Mouse (Mus musculus): ENCODE measurements around the gene Ppp5c. TPM values are rescaled to one million over a fixed set of nuclear protein-coding genes. Genes with fewer than 3 reads are reported as not detected.

The Ppp5c gene
- total and polyA plus RNA-seq, 3 experiments: 50.2 to 112 (median 94.1) TPM

DNA sequence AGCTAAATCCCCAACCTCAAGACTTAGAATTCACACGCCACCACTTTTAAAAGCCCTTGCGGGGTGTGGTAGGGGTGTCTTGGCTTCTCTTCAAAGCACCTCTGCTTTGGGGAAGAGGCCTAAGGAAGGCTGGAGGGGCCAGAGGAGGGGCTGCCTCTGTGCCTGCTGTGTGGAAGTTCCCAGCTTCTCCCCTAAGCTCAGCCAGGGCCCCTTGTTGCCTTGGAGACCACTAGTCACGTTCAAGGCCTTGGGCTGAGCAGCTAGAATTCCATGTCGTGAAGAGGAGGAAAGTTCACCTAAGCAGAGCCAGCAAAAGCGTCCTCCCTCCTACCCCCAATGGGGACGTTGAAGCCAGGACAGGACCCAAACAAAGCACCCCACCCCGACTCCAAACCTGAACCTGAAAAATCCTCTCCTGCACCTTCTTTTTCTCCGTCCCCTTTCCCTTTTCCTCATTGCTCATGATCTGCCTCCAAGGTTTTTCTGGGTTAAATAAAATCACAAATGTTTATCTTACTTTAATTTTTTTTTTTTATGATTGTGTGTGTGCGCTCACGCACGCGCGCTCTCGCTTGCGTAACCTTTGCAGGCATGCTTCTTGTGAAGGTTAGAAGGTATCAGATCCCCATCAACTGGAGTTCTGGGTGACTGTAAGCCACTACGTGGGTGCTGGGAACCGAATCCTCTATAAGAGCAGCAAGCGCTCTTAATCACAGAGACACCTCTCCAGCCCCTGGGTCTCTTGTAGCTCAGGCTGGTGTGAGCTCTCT is 35.9 kb downstream of the Ppp5c start:
- Histone ChIP-seq H3K4me1 (ENCODE audit: insufficient read depth, low read depth, low read length) (peaks cover 45% of the 10 kb centered on the region), H3K36me3 (replicated peaks) (peaks cover 14% of the 10 kb centered on the region), H3K9me3 (replicated peaks) (no peaks in the 10 kb centered on the region), H3K4me3 (ENCODE audit: low read depth, low read length) (peak overlapping the region; percentile 33; the same call in 1 of the 2 replicates), H3K27me3 (ENCODE audit: insufficient read depth, low read length) (peaks cover 11% of the 10 kb centered on the region; the same call in 1 of the 2 replicates)
- DNase-seq (ENCODE audit: low spot score) (peak; percentile 55), ATAC-seq (ENCODE audit: extremely low read depth, insufficient number of reproducible peaks, low FRiP score, poor library complexity, severe bottlenecking) (no peak; the same call in 1 of the 2 replicates)
- TF ChIP-seq TAL1 (conservative IDR thresholded peaks at IDR 0.05; ENCODE audit: low read depth, low read length): no peak
- no peak for TF ChIP-seq GATA1 (IDR thresholded peaks at IDR 0.05; ENCODE audit: borderline replicate concordance, low read length)
- no peak for TF ChIP-seq GATA2 (IDR thresholded peaks at IDR 0.05; ENCODE audit: borderline replicate concordance, low read depth, low read length)
- TF ChIP-seq POLR2AphosphoS5 (IDR thresholded peaks at IDR 0.05; ENCODE audit: insufficient replicate concordance, low read depth, low read length): no peak
- TF ChIP-seq CTCF (IDR thresholded peaks at IDR 0.05; ENCODE audit: low read depth, low read length): no peak

GRCm38 (mm10) chr7:16990006-16990744 is 37.5 kb downstream of the Ppp5c start:
- TF ChIP-seq GATA2 (IDR thresholded peaks at IDR 0.05; ENCODE audit: borderline replicate concordance, low read depth, low read length): no peak
- no peak for TF ChIP-seq GATA1 (IDR thresholded peaks at IDR 0.05; ENCODE audit: borderline replicate concordance, low read length)
- no peak for DNase-seq (ENCODE audit: low spot score)
- peaks cover 8% of the 10 kb centered on the region; the same call in 1 of the 2 replicates for H3K27me3 ChIP-seq (ENCODE audit: insufficient read depth, low read length)
- no peaks in the 10 kb centered on the region for H3K9me3 ChIP-seq (replicated peaks)
- no peak overlapping the region for H3K4me3 ChIP-seq (ENCODE audit: low read depth, low read length)
- no peak for ATAC-seq (ENCODE audit: extremely low read depth, insufficient number of reproducible peaks, low FRiP score, poor library complexity, severe bottlenecking)
- H3K4me1 ChIP-seq (ENCODE audit: insufficient read depth, low read depth, low read length): peaks cover 43% of the 10 kb centered on the region
- H3K36me3 ChIP-seq (replicated peaks): peaks cover 6% of the 10 kb centered on the region

GRCm38 (mm10) chr7:16988405-16988804 is 39.3 kb downstream of the Ppp5c start:
- ATAC-seq (ENCODE audit: extremely low read depth, insufficient number of reproducible peaks, low FRiP score, poor library complexity, severe bottlenecking) (no peak), DNase-seq (ENCODE audit: low spot score) (no peak)
- no peaks in the 10 kb centered on the region for H3K36me3 ChIP-seq (replicated peaks)
- H3K4me3 ChIP-seq (ENCODE audit: low read depth, low read length): no peak overlapping the region
- H3K9me3 ChIP-seq (replicated peaks): no peaks in the 10 kb centered on the region
- H3K4me1 ChIP-seq (ENCODE audit: insufficient read depth, low read depth, low read length): peaks cover 26% of the 10 kb centered on the region
- H3K27me3 ChIP-seq (ENCODE audit: insufficient read depth, low read length): 0 out of 2 replicates have a peak, but pooled peaks cover 3% of the 10 kb centered on the region
- TF ChIP-seq GATA2 (IDR thresholded peaks at IDR 0.05; ENCODE audit: borderline replicate concordance, low read depth, low read length): no peak
- TF ChIP-seq TAL1 (conservative IDR thresholded peaks at IDR 0.05; ENCODE audit: low read depth, low read length): no peak
- TF ChIP-seq GATA1 (IDR thresholded peaks at IDR 0.05; ENCODE audit: borderline replicate concordance, low read length): no peak
- no peak for TF ChIP-seq POLR2AphosphoS5 (IDR thresholded peaks at IDR 0.05; ENCODE audit: insufficient replicate concordance, low read depth, low read length)
- TF ChIP-seq CTCF (IDR thresholded peaks at IDR 0.05; ENCODE audit: low read depth, low read length): no peak

DNA sequence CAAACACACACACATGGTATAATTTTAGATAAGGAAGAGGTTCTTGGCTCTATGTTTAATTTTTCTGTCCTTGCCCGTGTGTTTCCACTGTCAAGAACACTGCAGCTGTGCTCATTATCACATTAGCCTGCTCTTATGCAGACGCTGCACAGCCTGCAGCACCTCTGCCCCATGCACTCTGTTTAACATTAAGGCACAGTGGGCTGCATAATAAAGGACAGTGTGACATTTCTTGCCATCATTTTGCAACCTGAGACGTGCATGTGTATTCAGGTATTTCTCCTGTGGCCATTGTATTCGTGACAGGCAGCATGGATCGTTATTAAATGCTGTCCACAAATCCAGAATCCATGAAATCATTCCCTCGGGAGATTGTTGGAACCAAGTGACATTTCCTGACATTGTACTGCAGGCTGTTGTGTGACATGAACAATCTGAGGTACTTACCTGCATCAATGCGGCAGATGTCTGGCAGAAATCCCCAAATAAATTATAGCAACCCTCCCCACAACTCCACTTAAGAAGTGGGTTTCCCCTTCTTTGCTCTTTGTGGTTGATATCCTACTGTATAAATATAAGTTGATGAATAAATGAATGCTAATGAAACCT is 40.1 kb downstream of the Ppp5c start:
- TF ChIP-seq GATA1 (IDR thresholded peaks at IDR 0.05; ENCODE audit: borderline replicate concordance, low read length): no peak
- TF ChIP-seq GATA2 (IDR thresholded peaks at IDR 0.05; ENCODE audit: borderline replicate concordance, low read depth, low read length): no peak
- no peak for TF ChIP-seq POLR2AphosphoS5 (IDR thresholded peaks at IDR 0.05; ENCODE audit: insufficient replicate concordance, low read depth, low read length)
- TF ChIP-seq TAL1 (conservative IDR thresholded peaks at IDR 0.05; ENCODE audit: low read depth, low read length): no peak
- no peak for TF ChIP-seq CTCF (IDR thresholded peaks at IDR 0.05; ENCODE audit: low read depth, low read length)
- no peak for ATAC-seq (ENCODE audit: extremely low read depth, insufficient number of reproducible peaks, low FRiP score, poor library complexity, severe bottlenecking)
- Histone ChIP-seq H3K4me1 (ENCODE audit: insufficient read depth, low read depth, low read length) (peaks cover 25% of the 10 kb centered on the region), H3K36me3 (replicated peaks) (no peaks in the 10 kb centered on the region), H3K4me3 (ENCODE audit: low read depth, low read length) (no peak overlapping the region), H3K9me3 (replicated peaks) (no peaks in the 10 kb centered on the region), H3K27me3 (ENCODE audit: insufficient read depth, low read length) (peaks cover 6% of the 10 kb centered on the region; the same call in 1 of the 2 replicates)
- DNase-seq (ENCODE audit: low spot score): no peak

GRCm38 (mm10) chr7:16982859-16983568 is 44.7 kb downstream of the Ppp5c start, which contains the start of gene Gm42372:
TSS of gene Gm42372 (plus strand) at chr7:16983086.
- Histone ChIP-seq H3K36me3 (replicated peaks) (no peaks in the 10 kb centered on the region), H3K4me3 (ENCODE audit: low read depth, low read length) (no peak within 1 kb of the TSS), H3K27me3 (ENCODE audit: insufficient read depth, low read length) (peaks cover 6% of the 10 kb centered on the region; the same call in 1 of the 2 replicates), H3K9me3 (replicated peaks) (no peaks in the 10 kb centered on the region), H3K4me1 (ENCODE audit: insufficient read depth, low read depth, low read length) (peaks cover 38% of the 10 kb centered on the region)
- ATAC-seq (ENCODE audit: extremely low read depth, insufficient number of reproducible peaks, low FRiP score, poor library complexity, severe bottlenecking) (no peak), DNase-seq (ENCODE audit: low spot score) (no peak)
- TF ChIP-seq GATA2 (IDR thresholded peaks at IDR 0.05; ENCODE audit: borderline replicate concordance, low read depth, low read length) (no peak), CTCF (IDR thresholded peaks at IDR 0.05; ENCODE audit: low read depth, low read length) (no peak), POLR2AphosphoS5 (IDR thresholded peaks at IDR 0.05; ENCODE audit: insufficient replicate concordance, low read depth, low read length) (no peak), GATA1 (IDR thresholded peaks at IDR 0.05; ENCODE audit: borderline replicate concordance, low read length) (no peak), TAL1 (conservative IDR thresholded peaks at IDR 0.05; ENCODE audit: low read depth, low read length) (no peak)

All from G1E (cell line).